Mouse (Mus musculus): ENCODE data around the gene Itgb4.
A peak's percentile ranks its signal among the peaks of the same experiment; 100 is the strongest.

Itgb4 gene

GRCm38 (mm10) chr11:116028177-116028865 lies 53.8 kb downstream of the Itgb4 start:
- no peak for DNase-seq (ENCODE audit: low spot score in 2 of 2)

- no peak for DNase-seq (ENCODE audit: low spot score in 2 of 2)
Observed at GRCm38 (mm10) chr11:116029086-116029865, 54.8 kb downstream of the Itgb4 start.

- peak; percentile 97 for DNase-seq (ENCODE audit: low spot score in 2 of 2)
Observed at GRCm38 (mm10) chr11:116030088-116030897, 55.8 kb downstream of the Itgb4 start, which contains the start of gene Unk. TSS of gene Unk (plus strand) at chr11:116030322.

GRCm38 (mm10) chr11:116030898-116031845 lies 56.7 kb downstream of the Itgb4 start:
- peak in 1 of 2 experiments; percentile 55 for DNase-seq (ENCODE audit: low spot score in 2 of 2)

- no peak for DNase-seq (ENCODE audit: low spot score in 2 of 2)
Observed at GRCm38 (mm10) chr11:116034584-116034983, 60.1 kb downstream of the Itgb4 start.

GRCm38 (mm10) chr11:116036671-116037070 lies 62.2 kb downstream of the Itgb4 start:
- no peak for DNase-seq (ENCODE audit: low spot score in 2 of 2)

- no peak for DNase-seq (ENCODE audit: low spot score in 2 of 2)
Observed at GRCm38 (mm10) chr11:116037826-116038225, 63.3 kb downstream of the Itgb4 start.

- no peak for DNase-seq (ENCODE audit: low spot score in 2 of 2)
Observed at GRCm38 (mm10) chr11:116040593-116040992, 66.1 kb downstream of the Itgb4 start.

- no peak for DNase-seq (ENCODE audit: low spot score in 2 of 2)
Observed at GRCm38 (mm10) chr11:116041833-116042232, 67.3 kb downstream of the Itgb4 start.

GRCm38 (mm10) chr11:116042372-116043138 lies 68.0 kb downstream of the Itgb4 start:
- DNase-seq (ENCODE audit: low spot score in 2 of 2) = no peak

GRCm38 (mm10) chr11:116043286-116043685 lies 68.8 kb downstream of the Itgb4 start:
- no peak for DNase-seq (ENCODE audit: low spot score in 2 of 2)

GRCm38 (mm10) chr11:116045173-116045572 lies 70.7 kb downstream of the Itgb4 start:
- DNase-seq (ENCODE audit: low spot score in 2 of 2) = no peak

GRCm38 (mm10) chr11:116049610-116050009 lies 75.1 kb downstream of the Itgb4 start:
- no peak for DNase-seq (ENCODE audit: low spot score in 2 of 2)

- DNase-seq (ENCODE audit: low spot score in 2 of 2) = no peak
Observed at GRCm38 (mm10) chr11:116050196-116050595, 75.7 kb downstream of the Itgb4 start.

- DNase-seq (ENCODE audit: low spot score in 2 of 2) = no peak
Observed at GRCm38 (mm10) chr11:116053510-116054229, 79.2 kb downstream of the Itgb4 start.

- DNase-seq (ENCODE audit: low spot score in 2 of 2) = no peak
Observed at GRCm38 (mm10) chr11:116055873-116056272, 81.4 kb downstream of the Itgb4 start.

GRCm38 (mm10) chr11:116057237-116057881 lies 82.8 kb downstream of the Itgb4 start:
- DNase-seq (ENCODE audit: low spot score in 2 of 2) = no peak
